Mouse (Mus musculus): ENCODE data around the gene Tppp2.
A peak's percentile ranks its signal among the peaks of the same experiment; 100 is the strongest.
"Not testable (repeated sequence)": the region's sequence is repeated elsewhere in the genome, so short reads cannot be mapped to it uniquely, and the experiment has no call there.

The Tppp2 gene

DNA sequence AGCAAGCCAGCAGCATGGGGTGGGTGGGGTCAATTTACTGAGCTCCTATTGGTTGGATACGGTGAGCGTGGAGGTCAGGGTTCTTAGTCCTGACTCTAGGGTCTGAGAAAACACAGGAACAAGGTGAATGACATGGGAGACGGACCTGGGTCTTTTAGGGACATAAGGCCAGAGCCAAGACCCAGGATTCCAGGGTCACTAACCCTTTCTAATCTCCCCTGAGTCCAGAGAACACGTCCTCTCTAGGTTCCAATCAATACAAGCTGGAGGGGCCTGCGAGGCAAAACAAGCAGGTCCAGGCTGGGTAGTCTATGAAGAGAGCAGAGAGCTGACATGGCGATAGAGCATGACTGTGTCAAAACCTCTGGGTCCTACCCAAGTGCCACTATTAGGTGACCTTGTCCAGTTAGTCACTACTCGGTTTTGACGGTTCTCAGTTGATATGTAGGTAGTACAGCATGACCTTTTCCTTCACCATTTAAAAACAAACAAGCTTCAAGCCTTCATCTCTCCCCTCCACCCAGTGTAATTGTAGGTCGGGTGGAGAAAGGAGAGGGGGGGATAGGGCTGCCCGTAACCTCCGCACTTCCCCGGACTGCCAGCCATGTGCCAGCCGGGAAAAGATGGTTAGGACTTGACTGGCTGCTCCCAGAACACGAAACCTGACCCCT lies 5.7 kb upstream of the Tppp2 start:
- DNase-seq (ENCODE audit: low spot score), result no peak

- DNase-seq (ENCODE audit: low spot score), result peak; percentile 49
Measured at GRCm38 (mm10) chr14:51913062-51913959, 4.9 kb upstream of the Tppp2 start.

GRCm38 (mm10) chr14:51913960-51914762 lies 4.1 kb upstream of the Tppp2 start, which contains the start of gene Ndrg2:
Gene Ndrg2, minus strand, starts transcription at chr14:51914158.
- DNase-seq (ENCODE audit: low spot score), result peak; percentile 39

- DNase-seq (ENCODE audit: low spot score), result no peak
Measured at GRCm38 (mm10) chr14:51915030-51915429, 3.2 kb upstream of the Tppp2 start.

GRCm38 (mm10) chr14:51916539-51916938 lies 1.7 kb upstream of the Tppp2 start:
- no peak for DNase-seq (ENCODE audit: low spot score)

DNA sequence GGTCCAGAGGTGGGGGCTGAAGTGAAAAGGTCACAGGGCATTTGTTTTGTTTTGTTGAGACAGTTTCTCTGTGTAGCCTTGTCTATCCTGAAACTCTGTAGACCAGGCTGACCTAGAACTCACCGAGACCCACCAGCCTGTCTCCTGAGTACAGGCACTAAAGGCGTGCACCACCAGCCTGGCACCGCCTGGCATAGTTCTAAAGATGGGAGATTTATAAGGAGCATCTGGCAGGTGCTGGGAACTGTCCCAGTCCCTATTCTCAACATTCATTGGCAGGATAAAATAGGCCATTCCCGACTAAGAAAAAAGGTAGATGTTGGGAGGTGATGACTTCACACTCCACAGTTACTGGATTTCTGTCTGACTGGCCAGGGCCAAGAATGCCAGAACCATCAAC lies 741 bp downstream of the Tppp2 start:
- no peak for DNase-seq (ENCODE audit: low spot score)

GRCm38 (mm10) chr14:51921759-51922570 lies 3.7 kb downstream of the Tppp2 start:
- no peak for DNase-seq (ENCODE audit: low spot score)

- DNase-seq (ENCODE audit: low spot score), result no peak
Measured at GRCm38 (mm10) chr14:51922571-51922865, 4.3 kb downstream of the Tppp2 start, which contains the start of gene Rnase13. Gene Rnase13, minus strand, starts transcription at chr14:51922773.

DNA sequence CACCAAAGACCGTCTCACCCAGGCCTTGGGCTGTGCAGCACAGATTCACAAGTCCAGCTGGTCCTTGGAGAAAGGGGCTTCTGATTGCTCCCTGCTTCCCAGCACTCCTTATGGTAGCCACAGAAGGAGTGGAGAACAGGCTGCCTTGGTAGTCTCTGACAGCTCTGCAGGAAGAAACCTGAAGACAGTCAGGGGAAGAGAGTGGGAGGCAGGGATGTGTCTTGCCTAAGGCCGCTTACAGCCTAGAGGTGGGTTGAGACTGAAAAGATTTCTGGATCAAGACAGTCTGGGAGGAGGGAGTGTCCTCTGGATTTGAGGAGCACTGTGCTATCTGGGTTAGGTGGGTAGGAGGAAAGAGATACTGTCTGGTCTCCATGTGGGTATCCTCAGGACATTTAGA lies 4.7 kb downstream of the Tppp2 start:
- no peak for DNase-seq (ENCODE audit: low spot score)

DNA sequence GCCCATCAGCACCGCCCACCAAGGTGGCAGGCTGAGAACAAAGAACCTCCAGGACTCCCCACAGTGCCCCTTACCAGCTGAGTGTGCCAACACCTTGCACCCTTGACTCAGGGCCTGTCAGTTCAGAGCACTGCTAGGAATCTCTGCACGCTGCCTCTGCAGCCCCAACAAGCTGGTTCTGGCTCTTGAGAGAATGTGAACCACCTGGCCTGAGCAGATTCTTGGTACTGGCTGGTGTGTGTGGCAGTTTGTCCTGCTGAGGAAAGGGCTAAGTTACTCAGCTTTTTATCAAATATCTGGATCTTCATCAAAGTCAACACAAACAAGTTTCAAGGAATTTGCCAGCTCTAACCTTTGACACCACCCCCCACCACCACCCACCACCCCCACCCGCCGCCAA lies 5.3 kb downstream of the Tppp2 start:
- no peak for DNase-seq (ENCODE audit: low spot score)

GRCm38 (mm10) chr14:51926930-51927329 lies 8.7 kb downstream of the Tppp2 start:
- DNase-seq (ENCODE audit: low spot score), result not testable (repeated sequence)

DNA sequence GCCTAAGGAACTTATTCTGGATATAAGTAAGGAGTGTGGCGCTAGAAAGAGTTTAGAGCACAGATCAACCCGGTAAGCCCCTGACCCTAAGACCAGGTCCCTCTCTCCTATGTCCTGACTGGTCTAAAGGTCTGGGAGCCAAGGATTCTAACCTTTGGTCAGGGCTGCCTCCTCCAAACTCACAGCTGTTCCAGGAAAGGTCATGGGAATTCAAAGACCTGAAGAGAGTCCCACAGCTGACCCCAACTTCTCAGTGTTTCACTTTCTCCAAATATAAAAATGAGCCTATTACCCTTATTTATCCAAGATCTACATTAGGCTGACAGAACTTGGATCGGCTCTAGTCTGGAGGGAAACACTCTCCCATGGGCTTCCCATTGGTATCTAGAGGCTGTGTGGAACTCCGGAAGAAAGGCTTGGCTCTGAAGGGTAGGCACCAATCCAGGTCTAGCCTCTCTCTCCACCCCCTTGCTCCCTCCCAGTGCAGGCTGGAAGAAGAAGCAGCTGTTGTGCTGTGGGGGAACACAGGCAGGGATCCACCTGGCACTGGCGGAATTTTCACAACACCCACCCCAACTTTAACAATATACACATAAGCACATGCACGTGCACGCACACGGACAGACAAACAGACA lies 11.2 kb downstream of the Tppp2 start:
- DNase-seq (ENCODE audit: low spot score), result no peak

DNA sequence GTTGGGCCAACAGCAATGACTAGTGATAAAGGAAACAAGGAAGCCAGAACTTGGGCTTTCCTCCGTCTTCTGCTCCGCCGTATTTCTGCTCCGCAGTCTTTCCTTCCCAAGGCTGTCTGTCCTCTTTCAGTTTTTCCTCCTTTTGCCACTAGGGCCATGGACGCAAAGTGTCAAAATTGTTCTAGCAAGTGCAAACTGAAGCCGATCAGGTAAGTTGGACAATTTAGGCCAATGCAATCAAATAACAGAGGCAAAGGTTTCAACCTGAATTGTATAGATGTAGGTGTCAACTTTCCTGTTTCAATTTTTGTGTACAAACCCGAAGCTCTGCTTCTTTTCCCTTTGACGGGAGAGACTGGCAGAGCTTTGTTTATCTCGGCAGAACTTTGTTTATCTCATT lies 11.7 kb downstream of the Tppp2 start:
- DNase-seq (ENCODE audit: low spot score), result no peak

GRCm38 (mm10) chr14:51930824-51931223 lies 12.6 kb downstream of the Tppp2 start:
- DNase-seq (ENCODE audit: low spot score), result no peak

DNA sequence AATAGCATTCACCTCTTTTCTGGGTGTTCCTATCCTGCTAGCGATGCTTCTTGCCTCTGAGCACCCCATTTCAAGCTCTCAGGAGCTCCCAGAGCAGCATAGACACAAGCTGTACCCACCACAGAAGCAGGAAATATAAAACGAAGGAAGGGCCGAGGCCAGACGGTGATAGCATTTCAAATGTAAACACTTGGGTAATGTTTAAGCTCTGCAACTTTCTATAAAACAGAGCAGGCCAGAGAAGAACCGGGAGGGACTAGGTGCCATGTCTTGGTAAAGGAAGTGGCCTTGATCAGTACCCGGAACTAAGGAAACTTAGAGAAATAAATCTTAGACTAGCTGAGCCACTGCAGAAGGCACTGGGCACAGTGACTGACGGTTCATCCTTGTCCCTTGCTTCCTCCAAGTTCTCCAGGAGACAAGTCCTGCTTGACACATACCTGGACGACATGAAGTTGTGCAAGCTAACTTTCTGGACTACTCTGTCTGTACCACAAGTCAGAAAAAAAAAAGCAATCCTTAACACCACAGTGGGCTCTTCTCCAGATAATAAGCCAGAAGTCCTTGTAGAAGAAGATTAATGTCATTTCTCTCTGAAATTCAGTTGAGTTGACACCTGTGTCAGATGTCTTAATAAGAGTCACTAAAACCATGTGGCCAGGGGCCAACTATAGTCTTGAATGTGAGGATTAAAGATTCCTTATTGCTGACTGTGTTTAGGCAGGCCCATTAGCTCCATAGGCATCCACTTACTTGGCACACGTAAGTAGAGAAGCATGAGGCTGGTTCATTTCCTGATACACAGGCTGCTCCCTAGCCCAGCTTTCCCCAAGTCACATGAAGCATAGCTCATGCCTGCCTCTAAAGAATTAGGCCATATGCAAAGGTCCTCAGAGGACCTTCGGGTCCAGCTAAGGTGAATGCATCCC lies 14.1 kb downstream of the Tppp2 start:
- DNase-seq (ENCODE audit: low spot score), result no peak

DNA sequence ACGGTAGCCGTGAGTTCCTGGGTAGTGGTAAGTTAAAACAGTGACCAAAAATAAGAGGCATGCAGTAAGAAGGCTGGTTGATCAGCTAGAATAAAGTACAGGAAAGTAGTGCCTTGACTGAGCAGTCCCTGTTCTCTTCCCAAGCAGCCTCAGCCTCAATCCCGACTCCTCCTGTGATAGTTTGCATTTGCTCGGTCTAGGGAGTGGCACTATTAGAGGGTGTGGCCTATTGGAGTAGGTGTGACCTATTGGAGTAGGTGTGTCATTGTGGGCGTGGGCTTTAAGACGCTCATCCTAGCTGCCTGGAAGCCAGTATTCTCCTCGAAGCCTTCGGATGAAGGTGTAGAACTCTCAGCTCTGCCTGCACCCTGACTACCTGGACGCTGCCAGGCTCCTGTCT lies 20.8 kb downstream of the Tppp2 start:
- no peak for DNase-seq (ENCODE audit: low spot score)

- DNase-seq (ENCODE audit: low spot score), result no peak
Measured at GRCm38 (mm10) chr14:51940944-51941560, 22.8 kb downstream of the Tppp2 start.

GRCm38 (mm10) chr14:51941577-51941976 lies 23.4 kb downstream of the Tppp2 start:
- no peak for DNase-seq (ENCODE audit: low spot score)

GRCm38 (mm10) chr14:51942236-51942635 lies 24.0 kb downstream of the Tppp2 start:
- DNase-seq (ENCODE audit: low spot score), result no peak

- DNase-seq (ENCODE audit: low spot score), result no peak
Measured at GRCm38 (mm10) chr14:51943336-51943735, 25.1 kb downstream of the Tppp2 start.
